Comparison of ENCODE assay signal across 9 mouse cellular contexts in genomic region chr10:126511511-126511910, GRCm38 (mm10).
A peak's percentile ranks its signal among the peaks of the same experiment; 100 is the strongest.
DNase-seq lines count a peak whose midpoint lies in the region; ATAC-seq and TF ChIP-seq lines count a peak whose summit lies in the region.
"Had no signal": no experiment of that assay in that cellular context is flagged by ENCODE, and none has a peak within 500 bp of the region (broad histone marks: within the 10 kb centered on the region; RNA-seq: fewer than 3 reads in every experiment).

No protein-coding gene starts in this region.

- TF ChIP-seq EP300 in lung, postnatal 0 days (IDR thresholded peaks at IDR 0.05): no peak

- no peak for TF ChIP-seq CTCF in lung, postnatal 0 days (IDR thresholded peaks at IDR 0.05)

- ATAC-seq in lung, postnatal 0 days: no peak
- ATAC-seq in hindbrain, embryonic 16.5 days: no peak
- ATAC-seq in erythroblast, adult 5-6 weeks (replicated peaks; ENCODE audit: low FRiP score, poor library complexity, severe bottlenecking): no peak

- DNase-seq in lung, adult 18-20 months: peak; percentile 87 to 92
- no peak for DNase-seq in lung, postnatal 0 days (ENCODE audit: low spot score)
- peak; percentile 96 to 97 for DNase-seq in gastrocnemius, adult 8-10 months (ENCODE audit: low spot score in 2 of 2)
- peak; percentile 87 for DNase-seq in layer of hippocampus, adult 9-10 months (ENCODE audit: low spot score)
- peak; percentile 95 for DNase-seq in ovary, adult 18-20 months (ENCODE audit: low spot score)
- peak; percentile 100 for DNase-seq in urinary bladder, adult 2 months (ENCODE audit: low spot score)

- H3K4me2 ChIP-seq in lung, postnatal 0 days (replicated peaks; ENCODE audit: low read depth, low read length): no peak overlapping the region
- no peak overlapping the region for H3K4me2 ChIP-seq in hindbrain, embryonic 16.5 days (ENCODE audit: low read length)

- H3K9ac ChIP-seq in lung, postnatal 0 days (replicated peaks; ENCODE audit: low read depth): no peak overlapping the region
- H3K9ac ChIP-seq in hindbrain, embryonic 16.5 days (ENCODE audit: low read depth, low read length): no peak overlapping the region

- no peaks in the 10 kb centered on the region for H3K36me3 ChIP-seq in lung, postnatal 0 days (ENCODE audit: insufficient read depth, low read length)
- no peaks in the 10 kb centered on the region for H3K36me3 ChIP-seq in hindbrain, embryonic 16.5 days (ENCODE audit: control insufficient read depth, insufficient read depth, low read length)

- H3K27me3 ChIP-seq in lung, postnatal 0 days (replicated peaks; ENCODE audit: insufficient read depth, low read length): no peaks in the 10 kb centered on the region
- no peaks in the 10 kb centered on the region for H3K27me3 ChIP-seq in hindbrain, embryonic 16.5 days (replicated peaks; ENCODE audit: control insufficient read depth, insufficient read depth, low read length)

- H3K4me1 ChIP-seq in lung, postnatal 0 days (ENCODE audit: insufficient read depth, low read depth, low read length): no peaks in the 10 kb centered on the region
- no peaks in the 10 kb centered on the region for H3K4me1 ChIP-seq in hindbrain, embryonic 16.5 days (ENCODE audit: control insufficient read depth, insufficient read depth, low read depth, low read length)

- H3K27ac ChIP-seq in lung, postnatal 0 days (ENCODE audit: low read length): no peak overlapping the region
- no peak overlapping the region for H3K27ac ChIP-seq in hindbrain, embryonic 16.5 days (ENCODE audit: low read depth, low read length)

- no peaks in the 10 kb centered on the region for H3K9me3 ChIP-seq in lung, postnatal 0 days (ENCODE audit: low read length)
- no peaks in the 10 kb centered on the region for H3K9me3 ChIP-seq in hindbrain, embryonic 16.5 days (ENCODE audit: control insufficient read depth, low read length)

- no peak overlapping the region for H3K4me3 ChIP-seq in lung, postnatal 0 days (ENCODE audit: low read depth, low read length)
- no peak overlapping the region for H3K4me3 ChIP-seq in hindbrain, embryonic 16.5 days (ENCODE audit: low read length)
- H3K4me3 ChIP-seq: myocyte had no signal

- WGBS in lung, postnatal 0 days: 91% methylated on average over 10 of the region's 10 CpGs
- 95% methylated on average over 10 of the region's 10 CpGs for whole genome bisulfite sequencing in hindbrain, embryonic 16.5 days
